In genomic region chr4:11876009-11876408, GRCm38 (mm10) we compare ENCODE assay signal across 22 mouse cellular contexts.
DNase-seq lines count a peak whose midpoint lies in the region; ATAC-seq lines count a peak whose summit lies in the region.
"Had no signal": no experiment of that assay in that cellular context is flagged by ENCODE, and none has a peak within 500 bp of the region (broad histone marks: within the 10 kb centered on the region; RNA-seq: fewer than 3 reads in every experiment).

No protein-coding gene starts in this region.

- no peak for ATAC-seq in heart, embryonic 13.5 days (ENCODE audit: extremely low read depth, insufficient number of reproducible peaks, low FRiP score, low TSS enrichment)
- ATAC-seq in lung, embryonic 16.5 days (ENCODE audit: low read depth): peak; percentile 81
- ATAC-seq: forebrain, embryonic 14.5 days; inflammation-experienced regulatory T-cells, adult 6 months; liver, postnatal 0 days; midbrain, embryonic 13.5 days had no signal

- DNase-seq in heart, postnatal 14 days: no peak
- DNase-seq in lung, postnatal 4 days: no peak
- DNase-seq in mesoderm, embryonic 11.5 days (ENCODE audit: low read depth, low spot score): peak; percentile 23
- peak; percentile 31 for DNase-seq in yolk sac, embryonic 10.5 days (ENCODE audit: low spot score)
- DNase-seq in thymus, adult 18-20 months: no peak
- DNase-seq: adrenal gland, postnatal 10 days; cerebellum, adult 8-10 months; cerebellum, postnatal 36 days; gastrocnemius, adult 2 months; kidney, postnatal 4 days; liver, postnatal 0 days; right cerebral cortex, postnatal 14 days; thymus, postnatal 4 days had no signal

- H3K27ac ChIP-seq in heart, embryonic 13.5 days (replicated peaks): peak overlapping the region; percentile 75
- peak overlapping the region; percentile 81 for H3K27ac ChIP-seq in lung, embryonic 16.5 days (ENCODE audit: low read length)
- H3K27ac ChIP-seq: embryonic facial prominence, embryonic 15.5 days; gastrocnemius, adult 2 months; hindbrain, embryonic 14.5 days; limb, embryonic 12.5 days; midbrain, embryonic 13.5 days had no signal

- peaks cover 54% of the 10 kb centered on the region for H3K4me1 ChIP-seq in heart, embryonic 13.5 days
- H3K4me1 ChIP-seq in lung, embryonic 16.5 days (replicated peaks; ENCODE audit: control insufficient read depth, insufficient read depth, low read length): peaks cover 8% of the 10 kb centered on the region
- H3K4me1 ChIP-seq: embryonic facial prominence, embryonic 15.5 days; limb, embryonic 12.5 days; midbrain, embryonic 13.5 days had no signal

- no peak overlapping the region for H3K9ac ChIP-seq in heart, embryonic 13.5 days
- no peak overlapping the region for H3K9ac ChIP-seq in lung, embryonic 16.5 days (ENCODE audit: low read length)
- H3K9ac ChIP-seq: embryonic facial prominence, embryonic 15.5 days; hindbrain, embryonic 14.5 days; limb, embryonic 12.5 days; liver, postnatal 0 days; midbrain, embryonic 13.5 days had no signal

- no peaks in the 10 kb centered on the region for H3K27me3 ChIP-seq in heart, embryonic 13.5 days (replicated peaks)
- H3K27me3 ChIP-seq in lung, embryonic 16.5 days (ENCODE audit: control insufficient read depth, insufficient read depth, low read depth, low read length): no peaks in the 10 kb centered on the region
- H3K27me3 ChIP-seq: embryonic facial prominence, embryonic 15.5 days; limb, embryonic 12.5 days; midbrain, embryonic 13.5 days had no signal

- H3K4me3 ChIP-seq in heart, embryonic 13.5 days: no peak overlapping the region
- H3K4me3 ChIP-seq in lung, embryonic 16.5 days (ENCODE audit: low read length): no peak overlapping the region
- H3K4me3 ChIP-seq: embryonic facial prominence, embryonic 15.5 days; gastrocnemius, adult 2 months; limb, embryonic 12.5 days; midbrain, embryonic 13.5 days had no signal

- H3K36me3 ChIP-seq in heart, embryonic 13.5 days: no peaks in the 10 kb centered on the region
- no peaks in the 10 kb centered on the region for H3K36me3 ChIP-seq in lung, embryonic 16.5 days (ENCODE audit: control insufficient read depth, insufficient read depth, low read length)
- H3K36me3 ChIP-seq: embryonic facial prominence, embryonic 15.5 days; limb, embryonic 12.5 days; midbrain, embryonic 13.5 days had no signal

- H3K4me2 ChIP-seq in heart, embryonic 13.5 days: no peak overlapping the region
- no peak overlapping the region for H3K4me2 ChIP-seq in lung, embryonic 16.5 days (ENCODE audit: low read depth, low read length)
- H3K4me2 ChIP-seq: embryonic facial prominence, embryonic 15.5 days; hindbrain, embryonic 14.5 days; limb, embryonic 12.5 days; liver, embryonic 11.5 days; midbrain, embryonic 13.5 days had no signal

- intact Hi-C loops in heart, postnatal 14 days (cut with DNase I): no loop called here

- no peaks in the 10 kb centered on the region for H3K9me3 ChIP-seq in heart, embryonic 13.5 days
- no peaks in the 10 kb centered on the region for H3K9me3 ChIP-seq in lung, embryonic 16.5 days (ENCODE audit: control insufficient read depth, low read length)
- H3K9me3 ChIP-seq: embryonic facial prominence, embryonic 15.5 days; limb, embryonic 12.5 days; midbrain, embryonic 13.5 days had no signal

- WGBS in heart, embryonic 13.5 days: 50% methylated on average over 1 of the region's 1 CpGs
- WGBS in lung, embryonic 16.5 days: 35% methylated on average over 1 of the region's 1 CpGs

Comparison
In these comparisons a context has a peak if more than half of its experiments do, and no peak if none do; other contexts are left out.
1. DNase-seq: peak in mesoderm, embryonic 11.5 days (single experiment) and yolk sac, embryonic 10.5 days (single experiment); none in heart, postnatal 14 days (0 of 2), lung, postnatal 4 days (0 of 2) and thymus, adult 18-20 months (0 of 2).